Mouse (Mus musculus): ENCODE data around the gene Gclm. TPM values are rescaled to one million over a fixed set of nuclear protein-coding genes. Genes with fewer than 3 reads are reported as not detected.
"Not testable (repeated sequence)": the region's sequence is repeated elsewhere in the genome, so short reads cannot be mapped to it uniquely, and the experiment has no call there.

Gene Gclm
- total RNA-seq, 2 experiments from 2014 or later, result 56.9 to 74.7 TPM

- DNase-seq, result no peak
- intact Hi-C loops (cut with DNase I), result no loop called here
Measured at GRCm38 (mm10) chr3:122288613-122289195, 43.3 kb downstream of the Gclm start.

GRCm38 (mm10) chr3:122289344-122289743, 44.0 kb downstream of the Gclm start:
- intact Hi-C loops (cut with DNase I); DNase-seq: not testable (repeated sequence)

GRCm38 (mm10) chr3:122290696-122291095, 45.3 kb downstream of the Gclm start:
- peak; percentile 28 to 34 for DNase-seq
- intact Hi-C loops (cut with DNase I), result loop anchor here (5.0 to 10.0 kb wide), 3 partner anchors 336 to 634 kb away; partner anchors contain the start of genes 1810037I17Rik and Arhgap29

GRCm38 (mm10) chr3:122291828-122292227, 46.5 kb downstream of the Gclm start:
- intact Hi-C loops (cut with DNase I), result loop anchor here (2.0 to 10.0 kb wide), 4 partner anchors 45 to 633 kb away; partner anchors contain the start of genes 1810037I17Rik and Arhgap29
- peak; percentile 29 to 33 for DNase-seq

- DNase-seq, result peak; percentile 99
- intact Hi-C loops (cut with DNase I), result loop anchor here (1.0 to 10.0 kb wide), 5 partner anchors 18 to 632 kb away; partner anchors contain the start of genes 1810037I17Rik, Arhgap29 and Dnttip2
Measured at GRCm38 (mm10) chr3:122292300-122293222, 47.2 kb downstream of the Gclm start.

GRCm38 (mm10) chr3:122293223-122293953, 48.0 kb downstream of the Gclm start:
- intact Hi-C loops (cut with DNase I), result loop anchor here (1.0 to 10.0 kb wide), 5 partner anchors 19 to 631 kb away; partner anchors contain the start of genes 1810037I17Rik, Arhgap29 and Dnttip2
- DNase-seq, result no peak

GRCm38 (mm10) chr3:122293954-122294850, 48.8 kb downstream of the Gclm start, which contains the start of gene Bcar3:
Gene Bcar3 (plus strand): TSS chr3:122294136.
- DNase-seq, result peak; percentile 89 to 92
- intact Hi-C loops (cut with DNase I), result loop anchor here (1.0 to 10.0 kb wide), 5 partner anchors 20 to 631 kb away; partner anchors contain the start of genes 1810037I17Rik, Arhgap29 and Dnttip2

- DNase-seq, result peak; percentile 44
- intact Hi-C loops (cut with DNase I), result loop anchor here (10.0 kb wide), 2 partner anchors 341 to 629 kb away; partner anchors contain the start of genes 1810037I17Rik and Arhgap29
Measured at GRCm38 (mm10) chr3:122295511-122295910, 50.2 kb downstream of the Gclm start.

GRCm38 (mm10) chr3:122296979-122297378, 51.6 kb downstream of the Gclm start:
- no peak for DNase-seq
- intact Hi-C loops (cut with DNase I), result loop anchor here (10.0 kb wide), 2 partner anchors 342 to 628 kb away; partner anchors contain the start of genes 1810037I17Rik and Arhgap29

GRCm38 (mm10) chr3:122300983-122301919, 55.9 kb downstream of the Gclm start:
- intact Hi-C loops (cut with DNase I), result no loop called here
- DNase-seq, result peak; percentile 24 to 31

- intact Hi-C loops (cut with DNase I), result no loop called here
- DNase-seq, result no peak
Measured at GRCm38 (mm10) chr3:122304560-122304959, 59.2 kb downstream of the Gclm start.

- no peak for DNase-seq
- intact Hi-C loops (cut with DNase I), result no loop called here
Measured at GRCm38 (mm10) chr3:122307894-122308671, 62.7 kb downstream of the Gclm start.

GRCm38 (mm10) chr3:122308981-122309380, 63.6 kb downstream of the Gclm start:
- no peak for DNase-seq
- intact Hi-C loops (cut with DNase I), result no loop called here

- DNase-seq, result peak; percentile 87 to 95
- intact Hi-C loops (cut with DNase I), result loop anchor here (1.0 to 10.0 kb wide), 4 partner anchors 50 to 473 kb away; no protein-coding TSS in a partner anchor
Measured at GRCm38 (mm10) chr3:122312078-122312477, 66.7 kb downstream of the Gclm start.

GRCm38 (mm10) chr3:122312936-122313629, 67.7 kb downstream of the Gclm start:
- intact Hi-C loops (cut with DNase I), result loop anchor here (1.0 to 10.0 kb wide), 4 partner anchors 49 to 472 kb away; no protein-coding TSS in a partner anchor
- DNase-seq, result no peak

- DNase-seq, result no peak
- intact Hi-C loops (cut with DNase I), result loop anchor here (5.0 to 10.0 kb wide), 2 partner anchors 48 to 471 kb away; no protein-coding TSS in a partner anchor
Measured at GRCm38 (mm10) chr3:122313936-122314335, 68.6 kb downstream of the Gclm start.
